Mouse (Mus musculus): Measurements from ENCODE around the gene Alpk3.

The Alpk3 gene

DNA sequence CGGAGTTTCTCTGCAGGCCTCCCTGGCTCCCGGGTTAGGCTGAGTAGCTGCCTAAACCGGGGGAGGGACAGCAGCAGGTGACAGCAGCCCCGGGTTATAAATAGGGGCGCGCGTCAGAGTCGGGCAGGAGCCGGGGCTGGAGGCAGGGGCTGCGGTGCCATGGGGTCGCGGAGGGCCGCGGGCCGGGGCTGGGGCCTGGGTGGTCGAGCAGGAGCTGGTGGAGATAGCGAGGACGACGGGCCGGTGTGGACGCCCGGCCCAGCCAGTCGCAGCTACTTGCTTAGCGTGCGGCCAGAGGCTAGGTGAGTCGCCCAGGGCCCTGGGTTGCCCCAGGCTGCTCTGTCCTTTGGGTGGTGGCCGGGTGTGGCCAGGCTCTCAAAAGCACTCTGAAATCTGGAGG lies at the start of gene Alpk3:
Alpk3 (plus strand) TSS at position 130 of the 400 bp plus-strand sequence.
- peak; percentile 39 for DNase-seq (ENCODE audit: low read depth, low spot score)

GRCm38 (mm10) chr7:81008285-81008684 lies 49.1 kb upstream of the Alpk3 start:
- no peak for DNase-seq (ENCODE audit: low read depth, low spot score)

DNA sequence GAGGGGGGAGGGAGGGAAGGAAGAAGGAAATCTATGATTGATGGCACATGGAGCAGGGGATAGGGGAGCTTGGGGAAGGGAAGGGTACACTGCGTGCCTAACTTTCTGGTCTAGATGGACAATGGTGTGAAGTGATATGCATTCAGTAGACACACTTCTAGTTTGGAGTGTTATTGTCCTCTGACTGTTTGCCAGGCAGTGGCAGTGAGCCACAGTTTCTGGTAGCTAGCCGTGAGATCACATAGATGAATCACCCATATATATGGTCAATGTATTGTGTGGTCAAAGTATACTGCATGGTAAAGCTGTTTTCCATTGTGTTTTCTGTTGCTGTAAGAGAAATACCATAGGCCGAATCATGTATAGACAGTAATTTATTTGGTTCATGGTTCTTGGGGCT lies 45.8 kb upstream of the Alpk3 start:
- no peak for DNase-seq (ENCODE audit: low read depth, low spot score)

- DNase-seq (ENCODE audit: low read depth, low spot score), result peak; percentile 43
These were observed 37.1 kb upstream of the Alpk3 start for GRCm38 (mm10) chr7:81020307-81020706.

GRCm38 (mm10) chr7:81022731-81023130 lies 34.7 kb upstream of the Alpk3 start:
- no peak for DNase-seq (ENCODE audit: low read depth, low spot score)

DNA sequence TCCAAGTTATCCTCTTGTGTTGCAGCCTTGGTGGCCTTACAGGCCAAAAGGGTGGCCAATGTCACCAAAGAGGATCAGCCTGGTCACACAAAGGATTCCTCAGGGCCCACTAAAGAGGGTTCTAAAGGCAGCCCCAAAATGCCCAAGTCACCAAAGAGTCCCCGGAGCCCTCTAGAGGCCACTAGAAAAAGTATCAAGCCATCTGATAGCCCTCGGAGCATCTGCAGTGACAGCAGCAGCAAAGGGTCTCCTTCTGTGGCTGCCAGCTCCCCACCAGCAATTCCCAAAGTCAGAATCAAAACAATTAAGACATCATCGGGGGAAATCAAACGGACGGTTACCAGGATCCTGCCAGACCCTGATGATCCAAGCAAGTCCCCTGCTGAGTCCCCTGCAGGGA lies 33.3 kb upstream of the Alpk3 start:
- no peak for DNase-seq (ENCODE audit: low read depth, low spot score)

DNA sequence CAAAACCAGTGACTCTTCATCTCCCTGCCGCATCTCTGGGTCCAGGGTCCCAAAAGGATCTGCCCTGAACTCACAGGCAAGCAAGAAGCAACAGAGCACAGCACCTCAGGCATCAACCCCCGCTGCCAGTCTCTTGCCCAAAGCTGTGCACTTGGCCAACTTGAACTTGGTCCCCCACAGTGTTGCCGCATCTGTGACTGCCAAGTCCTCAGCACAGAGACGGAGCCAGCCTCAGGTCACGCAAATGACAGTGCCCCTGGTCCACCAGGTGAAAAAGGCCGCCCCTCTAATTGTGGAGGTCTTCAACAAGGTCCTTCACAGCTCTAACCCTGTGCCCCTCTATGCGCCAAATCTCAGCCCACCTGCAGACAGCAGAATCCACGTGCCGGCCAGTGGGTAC lies 32.7 kb upstream of the Alpk3 start:
- peak; percentile 40 for DNase-seq (ENCODE audit: low read depth, low spot score)

DNA sequence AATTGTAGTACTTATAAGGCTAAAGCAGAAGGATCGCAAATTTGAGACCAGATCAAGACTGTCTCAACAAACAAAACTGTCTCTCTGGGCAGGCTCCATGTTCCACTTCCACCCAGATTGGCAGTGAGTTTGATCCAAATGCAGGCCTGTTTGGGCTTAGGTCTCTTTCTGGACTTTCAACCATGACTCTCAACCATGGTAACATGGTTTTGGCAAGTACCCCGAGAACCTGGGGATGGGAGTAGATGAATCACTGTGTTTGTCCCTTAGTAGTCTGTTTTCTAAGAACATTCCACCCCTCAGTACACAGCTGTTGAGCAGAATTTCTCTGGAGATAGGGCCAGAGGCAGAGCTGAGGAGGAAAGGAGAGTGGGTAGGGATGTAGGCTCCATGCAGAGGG lies 31.6 kb upstream of the Alpk3 start:
- no peak for DNase-seq (ENCODE audit: low read depth, low spot score)

DNA sequence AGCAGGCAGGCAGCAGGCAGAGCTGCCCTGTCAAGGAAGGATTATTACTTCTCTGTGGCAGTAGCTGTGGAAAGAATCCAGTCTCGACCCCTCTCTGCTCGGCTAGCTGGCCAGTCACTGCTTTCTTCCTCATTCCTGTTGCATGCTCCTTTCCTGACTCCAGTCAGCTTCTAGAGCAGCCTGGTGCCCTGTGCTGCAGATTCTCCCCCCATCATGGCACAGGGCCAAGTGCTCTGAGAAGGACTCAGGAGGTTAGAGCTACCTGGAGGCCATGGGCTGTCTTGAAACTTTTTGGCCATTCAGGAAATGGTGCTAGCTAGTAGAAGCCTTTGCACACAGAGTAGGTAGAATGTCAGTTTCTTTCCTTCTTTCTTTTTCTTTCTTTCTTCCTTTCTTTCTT lies 17.7 kb upstream of the Alpk3 start:
- no peak for DNase-seq (ENCODE audit: low read depth, low spot score)

DNA sequence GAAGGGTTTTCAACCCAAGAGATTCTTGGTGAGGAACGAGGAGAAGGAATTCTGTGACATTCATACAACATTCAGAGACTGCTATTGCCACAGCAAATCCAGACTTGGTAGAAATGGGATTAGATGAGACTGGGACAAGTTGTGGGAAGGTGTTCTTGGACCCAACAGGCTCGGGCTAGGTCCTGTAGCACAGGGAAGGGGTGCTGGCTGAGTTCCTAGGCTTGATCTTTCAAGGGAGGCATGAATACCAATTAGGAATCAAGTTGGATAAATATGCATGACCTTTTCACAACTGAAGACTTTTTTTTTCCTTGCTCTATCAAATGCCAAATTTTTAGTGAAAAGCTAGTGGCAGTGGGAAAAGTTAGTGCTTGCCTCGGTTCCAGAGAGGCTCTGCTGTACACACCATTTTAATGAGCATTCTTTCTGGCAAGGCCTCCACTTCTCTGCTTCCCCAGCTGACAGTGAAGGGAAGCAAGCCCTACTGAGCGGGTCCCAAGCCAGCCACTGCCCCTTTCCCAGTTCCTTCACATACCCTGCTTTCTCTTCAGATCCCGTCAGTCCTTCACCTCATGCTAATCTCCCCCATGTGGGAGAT lies 14.3 kb upstream of the Alpk3 start:
- DNase-seq (ENCODE audit: low read depth, low spot score), result no peak

DNA sequence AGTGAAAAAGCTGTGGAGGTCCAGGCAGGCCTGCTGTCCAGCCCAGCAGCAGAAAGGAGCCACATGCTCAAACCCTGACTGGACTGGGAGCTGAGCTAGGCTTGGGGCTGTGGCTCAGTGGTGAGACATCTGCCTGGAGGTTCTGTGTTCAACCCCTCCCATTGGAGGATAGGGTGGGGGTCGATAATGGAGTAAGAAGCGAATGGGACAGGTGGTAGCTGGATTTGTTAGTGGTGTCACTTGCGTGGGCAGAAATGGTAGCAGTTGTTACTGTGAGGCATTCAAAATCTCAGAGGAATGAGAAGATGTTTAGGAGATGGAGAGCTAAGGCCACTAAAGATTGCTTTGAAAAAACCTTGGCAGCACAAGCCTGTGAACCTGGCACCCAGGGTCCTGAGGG lies 9.6 kb upstream of the Alpk3 start:
- no peak for DNase-seq (ENCODE audit: low read depth, low spot score)

- DNase-seq (ENCODE audit: low read depth, low spot score), result no peak
These were observed 8.9 kb upstream of the Alpk3 start for GRCm38 (mm10) chr7:81048513-81048912.

- no peak for DNase-seq (ENCODE audit: low read depth, low spot score)
These were observed 7.4 kb upstream of the Alpk3 start for GRCm38 (mm10) chr7:81049966-81050365.

DNA sequence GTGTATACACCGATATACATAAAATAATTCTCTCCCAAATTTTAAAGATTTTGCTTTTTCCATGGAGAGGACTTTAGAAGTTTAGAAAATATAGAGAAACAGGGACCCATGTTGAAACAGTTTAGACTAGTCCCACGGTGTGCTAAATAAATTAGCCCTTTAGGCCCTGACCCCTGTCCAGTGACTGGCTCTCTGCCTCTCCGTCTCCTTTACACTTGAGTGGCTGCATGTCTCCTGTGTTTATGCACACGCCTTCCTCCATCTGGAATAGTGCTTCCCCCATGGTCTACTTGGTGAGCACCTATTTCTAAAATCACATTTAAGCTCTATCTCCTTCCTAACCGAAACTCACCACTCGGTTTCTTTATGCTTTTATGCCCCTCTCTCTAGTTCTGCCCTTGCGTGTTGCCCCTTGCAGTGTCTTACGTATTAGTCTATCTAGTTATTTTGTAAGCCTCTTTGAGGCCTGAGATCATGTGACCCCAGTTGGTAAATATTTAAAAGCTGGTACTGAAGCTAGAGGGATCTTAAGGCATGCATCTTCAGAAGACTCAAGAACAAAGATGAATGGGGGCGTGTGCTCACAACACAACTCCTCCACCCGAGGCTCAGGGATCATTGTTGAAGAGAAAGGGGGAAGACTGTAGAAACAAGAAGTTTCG lies 1.6 kb upstream of the Alpk3 start:
- no peak for DNase-seq (ENCODE audit: low read depth, low spot score)

GRCm38 (mm10) chr7:81057901-81058711 lies 706 bp downstream of the Alpk3 start:
- DNase-seq (ENCODE audit: low read depth, low spot score), result peak; percentile 56

GRCm38 (mm10) chr7:81058712-81059154 lies 1.3 kb downstream of the Alpk3 start:
- peak; percentile 59 for DNase-seq (ENCODE audit: low read depth, low spot score)

DNA sequence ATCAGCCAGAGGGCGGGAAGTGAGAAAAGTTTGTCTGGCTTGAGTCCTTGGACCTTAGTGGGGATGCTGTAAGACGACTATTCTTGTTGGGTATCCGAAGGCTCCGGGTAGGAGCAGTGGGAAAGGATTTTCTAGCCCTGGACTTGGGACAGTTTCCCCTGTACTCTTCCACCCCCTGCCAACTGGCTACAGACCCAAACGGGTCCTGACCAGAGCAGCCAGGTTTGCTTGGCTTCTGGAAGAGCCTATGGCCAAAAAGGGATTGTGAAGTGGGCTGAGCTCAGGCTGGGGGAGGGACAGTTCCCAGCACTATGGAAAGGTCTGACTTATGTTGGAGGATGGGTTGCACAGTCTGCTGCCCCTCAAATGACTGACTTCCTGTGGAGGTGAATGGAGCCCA lies 2.0 kb downstream of the Alpk3 start:
- DNase-seq (ENCODE audit: low read depth, low spot score), result no peak

GRCm38 (mm10) chr7:81060908-81061307 lies 3.5 kb downstream of the Alpk3 start:
- peak; percentile 92 for DNase-seq (ENCODE audit: low read depth, low spot score)

GRCm38 (mm10) chr7:81061936-81062335 lies 4.5 kb downstream of the Alpk3 start:
- DNase-seq (ENCODE audit: low read depth, low spot score), result no peak

DNA sequence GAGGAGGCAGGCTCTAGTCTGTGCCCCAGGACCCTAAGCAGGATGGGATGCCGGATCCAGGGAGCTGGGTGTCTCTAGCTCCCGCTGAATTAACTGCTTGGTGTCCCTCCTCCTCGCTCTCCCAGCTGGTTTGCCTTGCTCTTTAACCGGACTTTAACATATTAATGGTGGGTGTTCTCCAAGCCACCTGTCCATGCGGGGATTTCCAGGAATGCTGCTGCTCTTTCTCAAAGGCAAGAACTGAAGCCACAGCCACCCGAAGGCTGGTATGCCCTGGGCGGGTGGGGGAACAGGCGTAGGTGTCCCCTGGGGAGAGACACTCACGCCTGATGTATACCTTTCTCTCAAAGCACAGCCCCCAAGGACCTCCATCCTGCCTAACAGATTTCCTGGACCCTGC lies 5.9 kb downstream of the Alpk3 start:
- peak; percentile 96 for DNase-seq (ENCODE audit: low read depth, low spot score)

DNA sequence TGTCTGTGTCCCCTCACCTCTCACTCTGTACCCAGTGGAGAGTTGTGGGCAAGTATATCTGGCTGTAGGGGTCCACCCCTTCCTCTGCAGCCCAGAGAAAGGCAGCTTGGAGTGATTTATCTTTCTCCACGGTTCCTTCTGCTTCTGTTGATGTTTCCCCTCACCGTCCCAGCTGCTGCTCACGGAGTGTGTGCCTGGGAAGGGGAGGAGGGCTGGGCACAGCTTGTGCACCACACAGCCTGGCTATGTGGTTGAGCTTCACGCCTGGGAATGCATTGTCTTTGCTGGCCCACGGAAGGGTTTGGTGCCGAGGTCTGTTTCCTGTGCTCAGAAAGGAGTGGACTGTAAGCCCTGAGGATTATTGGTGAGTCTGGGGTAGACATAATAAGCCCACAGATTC lies 9.3 kb downstream of the Alpk3 start:
- no peak for DNase-seq (ENCODE audit: low read depth, low spot score)

DNA sequence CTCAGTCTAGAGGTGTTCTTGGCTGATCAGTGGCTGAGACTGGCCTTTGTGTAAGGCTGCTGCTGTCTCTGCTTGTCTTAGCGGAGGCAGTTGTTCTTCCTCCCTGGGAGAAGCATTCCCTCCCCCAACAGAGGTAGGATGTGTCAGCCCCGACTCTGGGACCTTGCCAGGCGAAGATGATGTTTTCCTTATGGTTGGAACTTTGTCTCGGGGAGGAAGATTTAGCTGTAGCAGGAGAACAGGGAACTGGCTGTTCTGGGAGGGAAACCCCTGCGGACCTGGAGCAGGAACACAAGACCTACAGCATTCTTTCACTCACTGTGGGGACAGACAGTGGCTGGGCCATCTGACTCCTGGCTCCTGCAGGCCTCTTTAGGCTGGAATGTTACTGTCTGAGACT lies 15.1 kb downstream of the Alpk3 start:
- DNase-seq (ENCODE audit: low read depth, low spot score), result no peak

DNA sequence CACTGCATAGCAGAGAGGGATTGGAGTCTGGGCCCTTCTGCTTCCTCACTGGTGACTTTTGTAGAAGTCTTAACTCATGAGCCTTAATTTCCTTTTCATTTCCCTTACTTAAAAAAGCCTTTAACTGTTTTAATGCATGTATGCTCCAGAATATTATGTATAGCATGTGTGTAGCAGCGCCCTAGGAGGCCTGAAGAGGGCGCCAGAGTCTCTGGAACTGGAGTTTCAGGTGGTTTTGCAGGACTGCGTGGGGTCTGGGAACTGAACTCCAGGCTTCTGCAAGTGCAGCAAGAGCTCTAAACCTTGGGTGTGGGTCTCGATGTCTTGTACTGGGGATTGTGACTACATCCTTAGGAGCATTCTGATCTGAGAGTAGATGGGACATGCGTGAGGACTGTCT lies 15.9 kb downstream of the Alpk3 start:
- peak; percentile 71 for DNase-seq (ENCODE audit: low read depth, low spot score)

Data from ZHBTc4 (cell line).